ENCODE assay signal across 12 mouse cellular contexts in the genomic region with DNA sequence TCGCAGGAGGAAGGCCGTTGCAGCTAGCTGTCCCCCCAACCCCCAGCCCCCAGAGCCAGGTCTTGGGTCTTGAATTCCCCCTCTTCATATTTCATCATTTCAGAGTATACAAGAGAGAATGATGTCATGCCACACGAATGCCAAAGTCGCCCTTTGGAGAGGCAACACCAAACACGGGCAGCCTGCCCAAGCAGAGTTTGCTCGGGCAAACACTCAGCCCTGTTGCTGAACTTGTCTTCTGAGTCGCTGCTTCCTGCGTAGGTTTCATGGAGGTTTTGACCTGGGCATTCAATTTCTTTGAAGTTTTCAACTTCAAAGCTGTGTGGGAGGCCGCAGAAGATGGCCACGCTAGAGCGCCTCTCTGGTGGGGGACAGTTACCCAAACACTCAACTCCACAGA.
A peak's percentile ranks its signal among the peaks of the same experiment; 100 is the strongest.
DNase-seq lines count a peak whose midpoint lies in the region; ATAC-seq lines count a peak whose summit lies in the region.
"Had no signal": no experiment of that assay in that cellular context is flagged by ENCODE, and none has a peak within 500 bp of the region (broad histone marks: within the 10 kb centered on the region; RNA-seq: fewer than 3 reads in every experiment).

No protein-coding gene starts in this region.

- H3K4me3 ChIP-seq in intestine, embryonic 15.5 days (replicated peaks) = no peak overlapping the region
- H3K4me3 ChIP-seq in limb, embryonic 10.5 days = no peak overlapping the region
- H3K4me3 ChIP-seq: myocyte had no signal

- no peak for ATAC-seq in intestine, embryonic 15.5 days

- H3K9ac ChIP-seq in intestine, embryonic 15.5 days = no peak overlapping the region

- H3K27me3 ChIP-seq in intestine, embryonic 15.5 days (replicated peaks) = no peaks in the 10 kb centered on the region
- H3K27me3 ChIP-seq in limb, embryonic 10.5 days (ENCODE audit: low read depth, poor library complexity, severe bottlenecking) = no peaks in the 10 kb centered on the region

- no peaks in the 10 kb centered on the region for H3K36me3 ChIP-seq in intestine, embryonic 15.5 days
- H3K36me3 ChIP-seq in limb, embryonic 10.5 days = no peaks in the 10 kb centered on the region

- 78% methylated on average over 11 of the region's 11 CpGs for whole genome bisulfite sequencing in intestine, embryonic 15.5 days
- 75% methylated on average over 11 of the region's 11 CpGs for WGBS in limb, embryonic 10.5 days

- H3K27ac ChIP-seq in intestine, embryonic 15.5 days = no peak overlapping the region
- H3K27ac ChIP-seq in limb, embryonic 10.5 days = no peak overlapping the region
- H3K27ac ChIP-seq: macrophage had no signal

- DNase-seq in heart, postnatal 10 days = peak; percentile 45 to 50
- DNase-seq in heart, adult 9 months (ENCODE audit: low spot score in 2 of 2) = no peak
- peak; percentile 76 for DNase-seq in NIH3T3 (ENCODE audit: low read depth)
- peak; percentile 76 to 82 for DNase-seq in adrenal gland, postnatal 36 days
- DNase-seq in lung, postnatal 36 days = peak; percentile 94
- no peak for DNase-seq in limb, embryonic 10.5 days (ENCODE audit: low spot score)
- DNase-seq: cerebellum, adult 9-11 months; layer of hippocampus, postnatal 36 days; right cerebral cortex, adult 18-20 months had no signal

- intact Hi-C loops in heart, postnatal 10 days (cut with DNase I) = no loop called here

- H3K4me2 ChIP-seq in intestine, embryonic 15.5 days (replicated peaks) = no peak overlapping the region

- no peaks in the 10 kb centered on the region for H3K9me3 ChIP-seq in intestine, embryonic 15.5 days
- H3K9me3 ChIP-seq in limb, embryonic 10.5 days (replicated peaks) = no peaks in the 10 kb centered on the region

- H3K4me1 ChIP-seq in intestine, embryonic 15.5 days (replicated peaks) = no peaks in the 10 kb centered on the region; the same call in none of the 2 replicates
- peaks cover 32% of the 10 kb centered on the region for H3K4me1 ChIP-seq in limb, embryonic 10.5 days

Comparison
In these comparisons a context has a peak if more than half of its experiments do, and no peak if none do; other contexts are left out.
1. DNase-seq: peak in heart, postnatal 10 days (2 of 2), NIH3T3 (single experiment), adrenal gland, postnatal 36 days (2 of 2) and lung, postnatal 36 days (single experiment); none in heart, adult 9 months (0 of 2) and limb, embryonic 10.5 days (single experiment).